Mouse (Mus musculus) layer of hippocampus, postnatal 36 days (tissue): ENCODE results near the gene Cym. TPM values are rescaled to one million over a fixed set of nuclear protein-coding genes. Genes with fewer than 3 reads are reported as not detected.

ENCODE experiments used
- DNase-seq, 2 experiments: peaks; one replicate each; pipeline ENCODE4 v3.0.0; 2022
- total RNA-seq, 2 experiments: library from RNA; stranded (reverse); gene quantifications; 2 replicates each; pipeline ENCODE4 v1.2.3; 2021

The Cym gene
- total RNA-seq, 2 experiments from 2014 or later = 0.30 TPM; not detected in 1

GRCm38 (mm10) chr3:107223230-107223629, 1.7 kb upstream of the Cym start:
- no peak for DNase-seq

- DNase-seq = no peak
Observed at GRCm38 (mm10) chr3:107218572-107218971, 3.0 kb downstream of the Cym start.

- DNase-seq = no peak
Observed at GRCm38 (mm10) chr3:107217101-107217480, 4.4 kb downstream of the Cym start.

GRCm38 (mm10) chr3:107216400-107217100, 5.0 kb downstream of the Cym start:
- no peak for DNase-seq

- DNase-seq = no peak
Observed at GRCm38 (mm10) chr3:107214606-107215005, 6.9 kb downstream of the Cym start.

- DNase-seq = no peak
Observed at GRCm38 (mm10) chr3:107207625-107208253, 13.8 kb downstream of the Cym start.

GRCm38 (mm10) chr3:107206490-107207150, 14.9 kb downstream of the Cym start:
- no peak for DNase-seq

GRCm38 (mm10) chr3:107205994-107206393, 15.5 kb downstream of the Cym start:
- DNase-seq = peak; percentile 56 to 66

GRCm38 (mm10) chr3:107205170-107205569, 16.4 kb downstream of the Cym start:
- DNase-seq = no peak

GRCm38 (mm10) chr3:107204413-107204812, 17.1 kb downstream of the Cym start:
- DNase-seq = no peak

GRCm38 (mm10) chr3:107201310-107202180, 20.0 kb downstream of the Cym start:
- DNase-seq = no peak

- DNase-seq = peak; percentile 55 to 59
Observed at GRCm38 (mm10) chr3:107188226-107188899, 33.2 kb downstream of the Cym start.

GRCm38 (mm10) chr3:107187022-107187421, 34.5 kb downstream of the Cym start:
- no peak for DNase-seq

- no peak for DNase-seq
Observed at GRCm38 (mm10) chr3:107185597-107185996, 35.9 kb downstream of the Cym start.

GRCm38 (mm10) chr3:107183178-107183577, 38.4 kb downstream of the Cym start:
- no peak for DNase-seq

- no peak for DNase-seq
Observed at GRCm38 (mm10) chr3:107182756-107183155, 38.8 kb downstream of the Cym start, which contains the start of gene Kcna10. TSS of gene Kcna10 (plus strand) at chr3:107183056.

- no peak for DNase-seq
Observed at GRCm38 (mm10) chr3:107180860-107181259, 40.7 kb downstream of the Cym start.

GRCm38 (mm10) chr3:107176501-107176900, 45.0 kb downstream of the Cym start:
- DNase-seq = no peak

- DNase-seq = peak in 1 of 2 experiments; percentile 37
Observed at GRCm38 (mm10) chr3:107175486-107175885, 46.0 kb downstream of the Cym start.

- no peak for DNase-seq
Observed at GRCm38 (mm10) chr3:107172556-107172955, 49.0 kb downstream of the Cym start.

GRCm38 (mm10) chr3:107171964-107172363, 49.6 kb downstream of the Cym start:
- no peak for DNase-seq

GRCm38 (mm10) chr3:107169552-107169951, 52.0 kb downstream of the Cym start:
- no peak for DNase-seq
